Mouse (Mus musculus): ENCODE measurements around the gene Nipal3. TPM values are rescaled to one million over a fixed set of nuclear protein-coding genes. Genes with fewer than 3 reads are reported as not detected.

Nipal3 gene
- polyA plus RNA-seq, 1 experiment from 2014 or later: 7.5 TPM

DNA sequence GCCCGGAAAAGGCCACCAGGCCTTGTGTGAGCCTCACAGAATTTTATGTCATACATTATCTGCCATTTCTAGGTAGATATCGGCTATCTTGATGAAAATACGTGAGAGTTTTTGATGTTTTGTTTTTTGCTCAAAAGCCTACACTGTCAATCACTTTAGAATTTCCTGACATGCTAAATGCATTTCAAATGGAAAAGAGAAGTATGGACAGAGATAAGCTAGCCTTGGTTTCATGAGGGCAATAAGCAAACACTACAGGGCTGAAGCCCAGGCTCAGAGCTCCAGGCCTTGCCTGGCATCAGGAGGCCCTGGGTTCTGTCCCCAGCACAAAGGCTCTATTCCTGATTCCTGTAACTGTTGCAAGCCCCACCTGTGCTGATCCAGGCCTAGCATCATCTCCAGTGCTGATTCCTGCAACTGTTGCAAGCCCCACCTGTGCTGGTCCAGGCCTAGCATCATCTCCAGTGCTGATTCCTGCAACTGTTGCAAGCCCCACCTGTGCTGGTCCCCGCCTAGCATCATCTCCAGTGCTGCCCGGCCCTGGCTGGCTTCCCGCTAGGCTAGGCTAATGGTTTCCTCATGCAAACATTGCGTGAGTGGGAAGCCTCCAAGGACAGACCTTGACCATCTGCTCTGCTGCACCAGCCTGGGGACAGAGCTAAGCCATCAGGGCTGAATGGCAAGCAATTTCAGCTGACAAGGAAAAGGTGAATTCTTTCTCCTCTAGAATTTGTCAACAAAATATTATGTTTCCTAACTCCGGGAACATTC is 64.7 kb downstream of the Nipal3 start:
- H3K9me3 ChIP-seq: no peaks in the 10 kb centered on the region
- 85% methylated on average over 8 of the region's 8 CpGs for WGBS

GRCm38 (mm10) chr4:135429383-135429782 is 65.5 kb downstream of the Nipal3 start:
- Histone ChIP-seq H3K27ac (no peak overlapping the region), H3K36me3 (peaks cover 5% of the 10 kb centered on the region), H3K9ac (replicated peaks) (no peak overlapping the region), H3K27me3 (no peaks in the 10 kb centered on the region), H3K4me2 (replicated peaks) (no peak overlapping the region), H3K4me3 (replicated peaks) (no peak overlapping the region), H3K4me1 (replicated peaks) (peaks cover 10% of the 10 kb centered on the region), H3K9me3 (no peaks in the 10 kb centered on the region)
- no peak for ATAC-seq
- 91% methylated on average over 4 of the region's 4 CpGs for WGBS

More for the DNA sequence above, 64.7 kb downstream of the Nipal3 start:
- peaks cover 15% of the 10 kb centered on the region for H3K4me1 ChIP-seq (replicated peaks)
- no peak overlapping the region for H3K27ac ChIP-seq
- no peak for ATAC-seq
- 0 out of 2 replicates have a peak, but pooled peaks cover under 1% of the 10 kb centered on the region for H3K36me3 ChIP-seq
- no peak overlapping the region for H3K4me3 ChIP-seq (replicated peaks)
- no peak overlapping the region for H3K4me2 ChIP-seq (replicated peaks)
- H3K9ac ChIP-seq (replicated peaks): no peak overlapping the region
- H3K27me3 ChIP-seq: no peaks in the 10 kb centered on the region

DNA sequence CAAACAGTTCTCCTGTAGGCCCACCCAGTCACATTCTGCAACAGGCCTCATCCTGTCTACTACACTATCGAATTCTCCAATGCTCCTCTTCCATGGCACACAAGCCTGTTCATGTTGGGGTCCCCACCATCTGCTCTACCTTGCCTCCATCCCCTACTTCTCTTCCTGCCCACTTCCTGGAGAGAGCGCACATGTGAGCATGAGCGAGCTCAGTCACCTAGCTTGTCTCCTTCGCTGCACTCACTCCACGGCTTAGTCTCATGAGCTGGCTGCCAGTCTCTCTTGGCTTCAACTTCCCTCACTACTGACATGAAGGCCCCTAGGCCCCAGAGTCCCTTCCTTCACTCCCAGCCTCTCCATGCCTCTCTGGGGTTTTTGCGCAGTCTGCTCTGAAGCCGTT is 68.3 kb downstream of the Nipal3 start:
- peaks cover 18% of the 10 kb centered on the region for H3K36me3 ChIP-seq
- no peak for ATAC-seq
- no peaks in the 10 kb centered on the region for H3K27me3 ChIP-seq
- no peak overlapping the region for H3K27ac ChIP-seq
- no peak overlapping the region for H3K4me3 ChIP-seq (replicated peaks)
- no peak overlapping the region for H3K9ac ChIP-seq (replicated peaks)
- 93% methylated on average over 7 of the region's 7 CpGs for WGBS
- H3K4me2 ChIP-seq (replicated peaks): no peak overlapping the region
- H3K4me1 ChIP-seq (replicated peaks): no peaks in the 10 kb centered on the region
- H3K9me3 ChIP-seq: no peaks in the 10 kb centered on the region

DNA sequence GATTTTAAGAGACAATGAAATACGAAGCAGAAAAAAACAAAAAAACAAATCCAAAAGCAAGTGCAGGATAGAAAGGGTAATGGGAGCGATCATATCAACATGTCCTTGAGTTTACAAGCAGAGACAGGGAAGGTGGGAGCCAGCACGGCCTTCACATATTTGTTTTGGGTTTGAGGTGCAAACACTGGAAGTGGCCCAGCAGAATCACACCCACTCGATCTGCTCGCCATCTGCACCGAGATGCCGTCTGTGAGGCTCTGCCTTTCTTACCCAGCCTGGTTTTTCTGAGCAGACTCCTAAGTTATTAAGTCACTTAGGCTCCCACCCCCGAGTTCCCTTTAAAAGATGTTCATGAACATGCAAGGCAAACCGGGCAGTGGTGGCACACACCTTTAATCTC is 69.2 kb downstream of the Nipal3 start:
- no peak for ATAC-seq

DNA sequence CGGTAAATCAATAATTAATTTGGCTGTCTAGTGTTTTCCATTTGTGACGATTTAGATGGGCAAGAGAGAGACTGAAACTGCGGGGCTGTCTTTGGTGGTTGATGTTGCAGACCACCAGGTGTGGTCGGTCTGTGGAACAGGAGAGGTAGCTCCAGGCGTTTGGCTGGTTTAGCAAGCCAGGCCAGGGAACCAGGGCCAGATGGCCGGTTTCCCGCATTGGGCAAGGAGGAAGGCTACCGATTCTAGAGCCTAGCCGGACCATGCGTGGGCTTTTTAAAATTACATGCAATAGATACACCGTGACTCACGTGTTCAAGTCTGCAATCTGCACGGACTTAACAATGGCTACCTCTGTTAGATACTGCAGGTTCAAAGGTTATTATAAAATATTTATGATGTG is 73.9 kb downstream of the Nipal3 start:
- Histone ChIP-seq H3K9me3 (no peaks in the 10 kb centered on the region), H3K4me3 (replicated peaks) (no peak overlapping the region), H3K9ac (replicated peaks) (no peak overlapping the region), H3K27me3 (no peaks in the 10 kb centered on the region), H3K4me1 (replicated peaks) (no peaks in the 10 kb centered on the region), H3K36me3 (peaks cover 54% of the 10 kb centered on the region), H3K27ac (no peak overlapping the region), H3K4me2 (replicated peaks) (no peak overlapping the region)
- WGBS: 96% methylated on average over 13 of the region's 13 CpGs
- ATAC-seq: no peak

More for the DNA sequence above, 69.2 kb downstream of the Nipal3 start:
- Histone ChIP-seq H3K36me3 (peaks cover 18% of the 10 kb centered on the region), H3K9me3 (no peaks in the 10 kb centered on the region), H3K27me3 (no peaks in the 10 kb centered on the region), H3K27ac (no peak overlapping the region), H3K9ac (replicated peaks) (no peak overlapping the region), H3K4me3 (replicated peaks) (no peak overlapping the region), H3K4me2 (replicated peaks) (no peak overlapping the region), H3K4me1 (replicated peaks) (no peaks in the 10 kb centered on the region)
- 92% methylated on average over 9 of the region's 9 CpGs for WGBS

GRCm38 (mm10) chr4:135420416-135420815 is 74.4 kb downstream of the Nipal3 start:
- no peak for ATAC-seq
- no peak overlapping the region for H3K9ac ChIP-seq (replicated peaks)
- 85% methylated on average over 11 of the region's 11 CpGs for WGBS
- H3K27ac ChIP-seq: no peak overlapping the region
- H3K4me2 ChIP-seq (replicated peaks): no peak overlapping the region
- H3K9me3 ChIP-seq: no peaks in the 10 kb centered on the region
- no peak overlapping the region for H3K4me3 ChIP-seq (replicated peaks)
- no peaks in the 10 kb centered on the region for H3K4me1 ChIP-seq (replicated peaks)
- no peaks in the 10 kb centered on the region for H3K27me3 ChIP-seq
- peaks cover 58% of the 10 kb centered on the region for H3K36me3 ChIP-seq

- Histone ChIP-seq H3K9ac (replicated peaks) (no peak overlapping the region), H3K9me3 (no peaks in the 10 kb centered on the region), H3K27ac (no peak overlapping the region), H3K4me1 (replicated peaks) (no peaks in the 10 kb centered on the region), H3K36me3 (peaks cover 60% of the 10 kb centered on the region), H3K4me3 (replicated peaks) (no peak overlapping the region), H3K4me2 (replicated peaks) (no peak overlapping the region), H3K27me3 (no peaks in the 10 kb centered on the region)
- 90% methylated on average over 21 of the region's 21 CpGs for WGBS
- ATAC-seq: no peak
These were observed 74.8 kb downstream of the Nipal3 start for GRCm38 (mm10) chr4:135419996-135420395.

DNA sequence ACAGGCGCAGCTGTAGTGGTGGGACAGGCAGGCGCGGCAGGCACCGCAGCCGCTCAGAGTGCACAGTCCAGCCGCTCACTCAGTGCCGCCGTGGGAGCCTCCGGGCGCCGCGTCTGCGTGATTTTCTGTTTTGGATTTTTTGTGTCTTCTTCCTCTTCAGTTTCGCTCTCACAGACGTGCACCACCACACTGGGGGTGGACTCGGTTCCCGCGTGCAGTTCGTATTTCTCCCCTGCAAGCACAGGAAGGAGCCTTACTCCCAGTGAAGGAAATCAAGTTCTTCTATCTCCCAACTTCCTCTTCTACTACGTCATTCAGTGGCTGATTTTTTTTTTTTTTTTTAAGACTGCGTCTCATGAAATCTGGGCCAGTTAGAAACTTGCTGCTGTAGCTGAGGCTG is 78.5 kb downstream of the Nipal3 start:
- peaks cover 66% of the 10 kb centered on the region for H3K36me3 ChIP-seq
- no peaks in the 10 kb centered on the region for H3K27me3 ChIP-seq
- H3K4me3 ChIP-seq (replicated peaks): no peak overlapping the region
- H3K9ac ChIP-seq (replicated peaks): no peak overlapping the region
- H3K4me1 ChIP-seq (replicated peaks): no peaks in the 10 kb centered on the region
- 93% methylated on average over 21 of the region's 21 CpGs for WGBS
- no peaks in the 10 kb centered on the region for H3K9me3 ChIP-seq
- no peak for ATAC-seq
- no peak overlapping the region for H3K27ac ChIP-seq
- H3K4me2 ChIP-seq (replicated peaks): no peak overlapping the region

- Histone ChIP-seq H3K4me3 (replicated peaks) (no peak overlapping the region), H3K36me3 (peaks cover 53% of the 10 kb centered on the region), H3K27ac (no peak overlapping the region), H3K4me1 (replicated peaks) (no peaks in the 10 kb centered on the region), H3K27me3 (no peaks in the 10 kb centered on the region), H3K9me3 (no peaks in the 10 kb centered on the region), H3K9ac (replicated peaks) (no peak overlapping the region), H3K4me2 (replicated peaks) (no peak overlapping the region)
- WGBS: 88% methylated on average over 8 of the region's 8 CpGs
- ATAC-seq: no peak
These were observed 81.3 kb downstream of the Nipal3 start for GRCm38 (mm10) chr4:135413491-135413890.

DNA sequence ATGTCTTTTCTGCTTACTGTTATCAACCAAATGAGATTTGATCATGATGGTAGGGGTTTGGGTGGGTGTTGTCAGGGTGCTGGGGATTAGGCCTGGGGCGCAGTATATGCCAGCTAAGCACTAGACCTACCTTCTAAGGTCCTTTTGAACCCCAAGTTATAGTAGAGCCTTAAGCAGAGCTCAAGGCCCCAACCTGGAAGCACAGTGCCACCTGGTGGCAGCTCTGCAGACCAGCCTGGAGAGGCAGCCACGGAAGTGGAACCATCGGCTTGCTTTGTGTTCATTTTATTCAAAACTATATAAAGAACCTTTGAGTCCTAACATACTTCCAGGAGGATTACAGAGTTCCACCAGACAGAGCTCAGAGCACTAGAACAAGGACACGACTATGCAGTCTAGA is 83.2 kb downstream of the Nipal3 start:
- H3K9me3 ChIP-seq: no peaks in the 10 kb centered on the region
- H3K4me1 ChIP-seq (replicated peaks): no peaks in the 10 kb centered on the region
- no peak overlapping the region for H3K4me2 ChIP-seq (replicated peaks)
- no peak overlapping the region for H3K27ac ChIP-seq
- no peak for ATAC-seq
- no peak overlapping the region for H3K9ac ChIP-seq (replicated peaks)
- WGBS: 38% methylated on average over 4 of the region's 4 CpGs
- peaks cover 39% of the 10 kb centered on the region for H3K36me3 ChIP-seq
- H3K27me3 ChIP-seq: no peaks in the 10 kb centered on the region
- H3K4me3 ChIP-seq (replicated peaks): no peak overlapping the region

- H3K4me2 ChIP-seq (replicated peaks): no peak overlapping the region
- no peak overlapping the region for H3K4me3 ChIP-seq (replicated peaks)
- no peak for ATAC-seq
- 0 out of 2 replicates have a peak, but pooled peaks cover 3% of the 10 kb centered on the region for H3K36me3 ChIP-seq
- H3K27me3 ChIP-seq: no peaks in the 10 kb centered on the region
- no peaks in the 10 kb centered on the region for H3K9me3 ChIP-seq
- WGBS: 68% methylated on average over 5 of the region's 5 CpGs
- H3K27ac ChIP-seq: no peak overlapping the region
- 0 out of 2 replicates have a peak, but pooled peaks cover 3% of the 10 kb centered on the region for H3K4me1 ChIP-seq (replicated peaks)
- H3K9ac ChIP-seq (replicated peaks): no peak overlapping the region
These were observed 88.7 kb downstream of the Nipal3 start for GRCm38 (mm10) chr4:135406180-135406579.

DNA sequence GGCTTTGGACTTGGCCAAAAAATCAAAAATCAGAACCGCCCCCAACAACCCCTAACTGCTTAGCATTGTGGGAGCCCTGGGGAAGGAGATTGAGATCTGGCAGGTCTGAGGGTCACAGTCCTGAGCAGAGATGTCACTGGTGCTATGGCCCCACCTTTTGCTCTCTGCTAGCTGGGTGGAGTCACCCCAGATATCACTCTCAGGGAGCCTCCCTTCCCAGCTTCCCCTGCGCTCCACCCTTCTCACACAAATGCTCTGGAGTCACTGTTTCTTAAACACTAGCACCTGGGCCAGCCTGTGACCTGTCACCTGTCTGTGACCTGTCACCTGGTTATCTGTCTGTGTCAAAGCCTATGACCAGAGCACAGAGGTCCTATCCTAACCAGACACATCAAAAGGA is 89.9 kb downstream of the Nipal3 start:
- H3K27me3 ChIP-seq: no peaks in the 10 kb centered on the region
- no peak overlapping the region for H3K9ac ChIP-seq (replicated peaks)
- H3K4me1 ChIP-seq (replicated peaks): 0 out of 2 replicates have a peak, but pooled peaks cover 3% of the 10 kb centered on the region
- H3K4me3 ChIP-seq (replicated peaks): no peak overlapping the region
- H3K4me2 ChIP-seq (replicated peaks): no peak overlapping the region
- no peaks in the 10 kb centered on the region for H3K36me3 ChIP-seq
- ATAC-seq: no peak
- 93% methylated on average over 2 of the region's 2 CpGs for WGBS
- H3K27ac ChIP-seq: no peak overlapping the region
- H3K9me3 ChIP-seq: no peaks in the 10 kb centered on the region

DNA sequence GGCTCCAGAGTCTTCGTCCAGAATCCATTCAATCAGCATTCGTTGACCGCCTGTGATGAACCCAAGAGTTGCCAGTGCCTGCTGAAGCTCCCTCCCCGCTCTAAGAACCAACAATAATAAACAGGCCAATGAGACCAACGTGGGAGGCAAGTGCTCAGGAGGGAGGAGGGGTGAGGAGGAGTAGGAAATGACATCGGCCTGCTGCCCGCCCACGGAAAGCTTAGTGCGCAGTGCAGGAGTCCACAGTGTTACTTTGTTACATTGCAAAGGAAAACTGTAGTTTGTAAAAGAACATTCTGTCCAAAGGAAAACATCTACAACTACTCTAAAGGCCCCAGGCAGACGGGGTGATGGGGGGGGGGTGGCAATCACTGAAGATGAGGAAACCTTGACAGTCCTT is 90.8 kb downstream of the Nipal3 start:
- Histone ChIP-seq H3K4me3 (replicated peaks) (no peak overlapping the region), H3K36me3 (no peaks in the 10 kb centered on the region), H3K9me3 (no peaks in the 10 kb centered on the region), H3K9ac (replicated peaks) (no peak overlapping the region), H3K4me1 (replicated peaks) (0 out of 2 replicates have a peak, but pooled peaks cover 3% of the 10 kb centered on the region), H3K27ac (no peak overlapping the region), H3K4me2 (replicated peaks) (no peak overlapping the region), H3K27me3 (peaks cover 7% of the 10 kb centered on the region)
- ATAC-seq: no peak
- WGBS: 82% methylated on average over 10 of the region's 10 CpGs

Measured in midbrain, embryonic 13.5 days (tissue).